Mouse (Mus musculus) hindbrain, embryonic 11.5 days (tissue): ENCODE measurements at regions not wholly inside any gene's neighbourhood (a gene's known extent, or its start where the extent isn't known, plus 50 kb on each side); places are given as distances from the start of the nearest gene placed in this dataset.

Experiments used
- ATAC-seq: fragments of 200-750 bp; cut with Nextera tagmentation; 2 replicates; pipeline ENCODE4 v1.8.0; 2017; ENCODE audit warnings: mild to moderate bottlenecking, moderate TSS enrichment, moderate library complexity; ENCODE audit not compliant: low FRiP score
- DNase-seq: peaks from one replicate; pipeline ENCODE4 v3.0.0-alpha.2; 2015; ENCODE audit warnings: low spot score
- H3K27ac ChIP-seq: fragments of 300-500 bp; sonication (generic); 2 replicates; pipeline ENCODE4 v1.5.1; 2014; ENCODE audit warnings: mild to moderate bottlenecking, low read depth, low read length
- H3K27me3 ChIP-seq: fragments of 300-500 bp; sonication (generic); 2 replicates; pipeline ENCODE4 v1.6.1; 2014; ENCODE audit warnings: mild to moderate bottlenecking, low read length, moderate library complexity, mixed read lengths; ENCODE audit not compliant: control insufficient read depth, insufficient read depth
- H3K36me3 ChIP-seq: fragments of 300-500 bp; sonication (generic); 2 replicates; pipeline ENCODE4 v1.6.1; 2014; ENCODE audit warnings: mild to moderate bottlenecking, low read length, moderate library complexity, mixed read lengths; ENCODE audit not compliant: control insufficient read depth, insufficient read depth
- H3K4me1 ChIP-seq: fragments of 300-500 bp; sonication (generic); replicated peaks from 2 replicates; pipeline ENCODE4 v1.6.1; 2014; ENCODE audit warnings: low read length, mixed read lengths; ENCODE audit not compliant: control insufficient read depth, insufficient read depth
- H3K4me2 ChIP-seq: fragments of 300-500 bp; sonication (generic); replicated peaks from 2 replicates; pipeline ENCODE4 v1.6.1; 2014; ENCODE audit warnings: mild to moderate bottlenecking, low read depth, low read length
- H3K4me3 ChIP-seq: fragments of 300-500 bp; sonication (generic); 2 replicates; pipeline ENCODE4 v1.5.1; 2014; ENCODE audit warnings: low read depth, low read length
- H3K9ac ChIP-seq: fragments of 300-500 bp; sonication (generic); 2 replicates; pipeline ENCODE4 v1.6.1; 2014; ENCODE audit warnings: low read depth, low read length
- H3K9me3 ChIP-seq: fragments of 300-500 bp; sonication (generic); 2 replicates; pipeline ENCODE4 v1.6.1; 2016; ENCODE audit warnings: low read length; ENCODE audit not compliant: control insufficient read depth
- WGBS: fragments of 180-500 bp; shearing (Covaris S2); extraction: QIAGEN DNeasy Blood & Tissue Kit; methylation state at CpG from one replicate; pipeline ENCODE4 v1.1.7; 2014; 5-methylcytosine and 5-hydroxymethylcytosine counted together

GRCm38 (mm10) chr12:107251981-107252380, 236.5 kb upstream of the 3110018I06Rik start:
- no peak overlapping the region for H3K27ac ChIP-seq
- no peak overlapping the region for H3K4me3 ChIP-seq
- DNase-seq (no peak), ATAC-seq (no peak)
- H3K4me1 ChIP-seq = no peaks in the 10 kb centered on the region
- no peaks in the 10 kb centered on the region for H3K27me3 ChIP-seq
- 68% methylated on average over 15 of the region's 15 CpGs for WGBS
- H3K4me2 ChIP-seq = no peak overlapping the region
- no peak overlapping the region for H3K9ac ChIP-seq
- H3K36me3 ChIP-seq = no peaks in the 10 kb centered on the region
- no peaks in the 10 kb centered on the region for H3K9me3 ChIP-seq

DNA sequence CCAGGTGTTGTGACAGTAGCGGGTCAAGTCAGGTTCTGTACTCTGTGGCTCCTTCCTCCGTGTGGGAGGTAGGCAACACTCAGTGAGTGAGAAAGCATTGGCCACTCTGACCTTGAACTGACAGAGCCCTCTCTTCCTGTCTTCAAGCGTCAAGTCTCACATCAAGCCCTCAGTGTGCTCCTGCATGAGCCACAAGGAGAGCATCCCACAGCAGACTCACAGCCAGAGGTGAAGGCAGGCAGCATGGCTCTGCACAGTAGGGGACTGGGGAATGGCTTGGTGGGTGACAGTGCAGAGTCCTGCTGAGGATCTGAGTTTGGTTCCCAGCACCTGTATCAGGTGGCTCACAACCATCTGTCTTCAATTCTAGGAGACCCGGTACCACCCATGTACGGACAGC, 226.4 kb upstream of the 3110018I06Rik start:
- Histone ChIP-seq H3K9ac (no peak overlapping the region), H3K4me3 (no peak overlapping the region), H3K36me3 (no peaks in the 10 kb centered on the region), H3K9me3 (no peaks in the 10 kb centered on the region), H3K4me1 (no peaks in the 10 kb centered on the region), H3K27me3 (no peaks in the 10 kb centered on the region), H3K4me2 (no peak overlapping the region), H3K27ac (no peak overlapping the region)
- DNase-seq = no peak
- ATAC-seq = no peak
- WGBS = 94% methylated on average over 5 of the region's 5 CpGs

DNA sequence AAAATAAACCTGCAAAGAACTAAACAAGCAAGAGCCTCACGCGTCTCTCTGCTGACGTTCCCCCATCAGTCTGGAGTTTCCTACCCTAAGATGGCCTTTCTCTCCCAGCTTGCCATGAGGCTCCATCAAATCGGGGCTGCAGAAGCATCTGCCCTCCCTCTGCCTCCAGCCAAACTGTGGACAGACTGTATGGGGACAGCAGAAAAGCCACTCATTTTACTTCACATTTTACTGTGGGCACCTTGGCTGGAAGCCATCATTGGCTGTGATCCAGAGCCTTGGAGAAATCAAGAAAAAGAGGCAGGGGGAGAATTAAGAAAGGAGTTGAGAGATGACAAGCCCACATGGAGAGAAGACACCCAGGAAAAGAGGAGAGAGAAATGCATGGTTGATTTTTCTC, 225.9 kb upstream of the 3110018I06Rik start:
- H3K27ac ChIP-seq = no peak overlapping the region
- H3K4me3 ChIP-seq = no peak overlapping the region
- no peaks in the 10 kb centered on the region for H3K27me3 ChIP-seq
- no peak for DNase-seq
- no peak for ATAC-seq
- H3K9me3 ChIP-seq = no peaks in the 10 kb centered on the region
- no peaks in the 10 kb centered on the region for H3K36me3 ChIP-seq
- H3K4me1 ChIP-seq = no peaks in the 10 kb centered on the region
- H3K9ac ChIP-seq = no peak overlapping the region
- no peak overlapping the region for H3K4me2 ChIP-seq
- WGBS = 92% methylated on average over 4 of the region's 4 CpGs

DNA sequence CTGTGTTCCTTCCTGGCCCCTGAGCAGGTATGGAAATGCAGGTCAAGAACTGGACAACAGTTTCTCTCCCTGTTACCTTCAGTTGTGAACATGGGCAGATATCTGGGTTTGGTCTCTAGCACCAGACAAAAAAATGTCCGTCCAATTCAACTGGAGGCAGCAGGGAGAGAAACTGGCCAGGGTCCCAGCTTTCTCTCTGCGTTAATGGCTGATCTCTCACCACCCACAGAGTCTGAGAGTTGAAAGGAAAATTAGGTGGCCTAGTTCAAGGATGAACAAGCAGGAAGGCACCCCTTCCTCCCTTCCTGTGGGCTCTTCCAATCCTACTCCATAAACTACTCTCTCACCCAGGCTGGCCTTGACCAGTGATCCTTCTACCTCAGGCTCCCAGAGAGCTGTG, 221.7 kb upstream of the 3110018I06Rik start:
- DNase-seq (no peak), ATAC-seq (no peak)
- 81% methylated on average over 2 of the region's 2 CpGs for WGBS
- H3K27me3 ChIP-seq = no peaks in the 10 kb centered on the region
- H3K36me3 ChIP-seq = no peaks in the 10 kb centered on the region
- H3K4me2 ChIP-seq = no peak overlapping the region
- H3K4me1 ChIP-seq = no peaks in the 10 kb centered on the region
- no peaks in the 10 kb centered on the region for H3K9me3 ChIP-seq
- no peak overlapping the region for H3K27ac ChIP-seq
- no peak overlapping the region for H3K4me3 ChIP-seq
- no peak overlapping the region for H3K9ac ChIP-seq

- WGBS = 64% methylated on average over 9 of the region's 9 CpGs
- ATAC-seq (no peak), DNase-seq (no peak)
- no peak overlapping the region for H3K27ac ChIP-seq
- H3K27me3 ChIP-seq = no peaks in the 10 kb centered on the region
- no peak overlapping the region for H3K4me3 ChIP-seq
- H3K9me3 ChIP-seq = no peaks in the 10 kb centered on the region
- no peaks in the 10 kb centered on the region for H3K36me3 ChIP-seq
- no peak overlapping the region for H3K9ac ChIP-seq
- H3K4me1 ChIP-seq = no peaks in the 10 kb centered on the region
- H3K4me2 ChIP-seq = no peak overlapping the region
Measured at GRCm38 (mm10) chr12:107285622-107286021, 202.8 kb upstream of the 3110018I06Rik start.

DNA sequence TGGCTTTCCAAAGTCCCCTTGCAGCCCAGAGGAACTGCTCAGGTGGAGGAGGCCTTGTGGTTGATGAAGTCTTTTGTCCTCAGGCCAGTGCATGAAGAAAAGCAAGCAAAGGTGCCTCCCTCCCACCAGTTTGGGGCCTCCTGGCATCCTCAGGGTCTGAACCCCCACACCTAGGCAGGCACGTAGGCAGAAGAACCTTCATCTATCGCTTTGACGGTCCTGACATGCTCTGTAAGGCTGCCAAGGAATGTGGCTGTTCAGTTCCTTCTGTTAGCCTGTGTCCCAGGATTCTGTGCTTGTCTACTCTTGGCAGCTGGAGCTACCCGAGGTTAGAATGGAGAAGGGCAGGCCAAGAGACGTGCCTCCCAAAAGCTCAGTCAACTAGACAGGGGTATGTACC, 197.1 kb upstream of the 3110018I06Rik start:
- no peak overlapping the region for H3K27ac ChIP-seq
- no peaks in the 10 kb centered on the region for H3K36me3 ChIP-seq
- H3K4me2 ChIP-seq = no peak overlapping the region
- H3K4me3 ChIP-seq = no peak overlapping the region
- no peaks in the 10 kb centered on the region for H3K27me3 ChIP-seq
- no peaks in the 10 kb centered on the region for H3K9me3 ChIP-seq
- ATAC-seq = no peak
- 87% methylated on average over 5 of the region's 5 CpGs for WGBS
- DNase-seq = no peak
- no peaks in the 10 kb centered on the region for H3K4me1 ChIP-seq
- H3K9ac ChIP-seq = no peak overlapping the region

GRCm38 (mm10) chr12:107307094-107307740, 181.2 kb upstream of the 3110018I06Rik start:
- no peak overlapping the region for H3K27ac ChIP-seq
- no peaks in the 10 kb centered on the region for H3K9me3 ChIP-seq
- no peaks in the 10 kb centered on the region for H3K27me3 ChIP-seq
- ATAC-seq (no peak), DNase-seq (no peak)
- H3K4me3 ChIP-seq = no peak overlapping the region
- no peak overlapping the region for H3K9ac ChIP-seq
- no peaks in the 10 kb centered on the region for H3K36me3 ChIP-seq
- 46% methylated on average over 15 of the region's 15 CpGs for WGBS
- no peak overlapping the region for H3K4me2 ChIP-seq
- H3K4me1 ChIP-seq = no peaks in the 10 kb centered on the region

GRCm38 (mm10) chr12:107315446-107315845, 173.0 kb upstream of the 3110018I06Rik start:
- no peak overlapping the region for H3K4me3 ChIP-seq
- no peaks in the 10 kb centered on the region for H3K4me1 ChIP-seq
- no peak overlapping the region for H3K27ac ChIP-seq
- DNase-seq (no peak), ATAC-seq (no peak)
- H3K9ac ChIP-seq = no peak overlapping the region
- H3K9me3 ChIP-seq = no peaks in the 10 kb centered on the region
- H3K4me2 ChIP-seq = no peak overlapping the region
- H3K36me3 ChIP-seq = no peaks in the 10 kb centered on the region
- H3K27me3 ChIP-seq = no peaks in the 10 kb centered on the region
- 94% methylated on average over 4 of the region's 4 CpGs for WGBS

- no peaks in the 10 kb centered on the region for H3K4me1 ChIP-seq
- no peak for DNase-seq
- H3K9ac ChIP-seq = no peak overlapping the region
- no peak overlapping the region for H3K4me2 ChIP-seq
- ATAC-seq = no peak
- no peaks in the 10 kb centered on the region for H3K36me3 ChIP-seq
- H3K4me3 ChIP-seq = no peak overlapping the region
- H3K27me3 ChIP-seq = no peaks in the 10 kb centered on the region
- WGBS = 32% methylated on average over 7 of the region's 7 CpGs
- H3K27ac ChIP-seq = no peak overlapping the region
- H3K9me3 ChIP-seq = no peaks in the 10 kb centered on the region
Measured at GRCm38 (mm10) chr12:107322861-107323260, 165.6 kb upstream of the 3110018I06Rik start.
